Mouse (Mus musculus): ENCODE data around the gene Iffo2. TPM values are rescaled to one million over a fixed set of nuclear protein-coding genes. Genes with fewer than 3 reads are reported as not detected.
A peak's percentile ranks its signal among the peaks of the same experiment; 100 is the strongest.

Gene Iffo2
- total RNA-seq, 2 experiments from 2014 or later, result 3.9 to 4.9 TPM

DNA sequence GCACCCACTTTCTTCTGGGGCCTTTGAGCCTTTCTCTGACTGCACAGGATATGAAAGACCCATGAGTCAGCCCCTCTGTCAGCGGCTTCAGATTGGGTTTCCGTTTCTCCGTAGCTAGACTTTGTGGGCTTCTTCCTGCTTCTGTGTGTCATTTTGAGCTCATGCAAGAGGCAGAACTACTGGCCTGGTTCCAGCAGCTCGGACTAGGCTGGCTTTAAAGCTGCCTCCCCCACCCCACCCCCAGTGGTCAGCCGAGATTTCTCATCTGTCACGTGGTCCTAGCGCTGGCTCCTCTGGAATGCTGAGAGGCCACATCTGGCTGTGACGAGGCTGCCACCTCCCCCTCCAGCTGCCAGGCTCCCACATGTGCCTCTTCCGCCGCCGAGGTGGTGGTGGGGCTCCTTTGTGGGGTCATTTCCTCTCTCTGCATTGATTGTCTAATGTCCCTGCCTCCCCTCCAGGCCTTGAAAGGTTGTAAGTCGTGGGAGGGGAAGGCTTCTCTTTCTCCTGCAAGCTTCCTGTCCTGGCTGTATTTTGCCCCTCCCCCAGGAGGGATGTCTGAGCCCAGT lies 68.7 kb downstream of the Iffo2 start:
- intact Hi-C loops (cut with DNase I; ENCODE audit: low total_unique reads), result no loop called here
- peak; percentile 92 for DNase-seq

DNA sequence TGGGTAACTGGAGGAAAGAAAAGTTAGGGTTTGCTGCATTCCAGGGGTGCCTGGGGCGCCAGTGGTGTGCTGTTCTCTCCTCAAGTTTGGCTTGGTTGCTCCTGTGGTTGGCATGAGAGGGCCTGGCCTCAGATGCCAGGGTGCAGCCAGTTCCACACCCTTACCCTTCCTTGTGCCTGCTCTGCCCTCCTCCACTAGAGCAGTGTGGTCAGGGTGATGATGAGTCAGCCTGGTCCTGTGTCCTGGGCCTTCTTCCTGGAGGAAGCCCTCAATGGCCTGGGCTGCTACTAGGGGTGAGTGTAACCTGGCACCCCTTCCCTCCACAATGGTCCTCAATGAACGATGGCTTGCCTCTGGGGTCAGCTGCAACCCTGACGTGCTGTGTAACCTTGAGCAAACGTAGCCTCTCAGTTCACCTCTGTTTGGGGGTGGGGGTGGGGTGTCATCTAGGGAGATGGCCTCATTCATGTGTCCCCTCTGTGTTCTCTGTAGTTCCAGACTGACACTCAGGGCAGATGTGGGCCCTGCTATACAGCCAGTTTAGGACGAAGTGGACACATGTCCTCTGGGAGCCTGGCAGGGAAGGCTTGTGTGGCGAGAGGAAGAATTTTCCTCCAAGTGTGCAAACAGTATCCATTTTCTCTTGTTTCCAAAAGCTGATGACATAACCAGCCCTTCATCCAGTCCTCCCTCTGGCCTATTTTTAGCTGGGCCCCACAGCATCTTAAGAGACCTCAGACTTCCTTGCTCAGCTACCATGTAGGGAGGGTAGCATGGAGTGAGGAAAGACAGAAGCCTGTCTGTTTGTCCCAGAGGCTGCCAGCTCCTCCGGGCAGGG lies 71.4 kb downstream of the Iffo2 start:
- intact Hi-C loops (cut with DNase I; ENCODE audit: low total_unique reads), result no loop called here
- no peak for DNase-seq

- intact Hi-C loops (cut with DNase I; ENCODE audit: low total_unique reads), result no loop called here
- DNase-seq, result peak; percentile 46
Measured at GRCm38 (mm10) chr4:139602357-139603244, 72.3 kb downstream of the Iffo2 start, which contains the start of gene Gm21969. Gene Gm21969, plus strand, starts transcription at chr4:139603186.

- intact Hi-C loops (cut with DNase I; ENCODE audit: low total_unique reads), result no loop called here
- DNase-seq, result no peak
Measured at GRCm38 (mm10) chr4:139605216-139605615, 74.9 kb downstream of the Iffo2 start.

DNA sequence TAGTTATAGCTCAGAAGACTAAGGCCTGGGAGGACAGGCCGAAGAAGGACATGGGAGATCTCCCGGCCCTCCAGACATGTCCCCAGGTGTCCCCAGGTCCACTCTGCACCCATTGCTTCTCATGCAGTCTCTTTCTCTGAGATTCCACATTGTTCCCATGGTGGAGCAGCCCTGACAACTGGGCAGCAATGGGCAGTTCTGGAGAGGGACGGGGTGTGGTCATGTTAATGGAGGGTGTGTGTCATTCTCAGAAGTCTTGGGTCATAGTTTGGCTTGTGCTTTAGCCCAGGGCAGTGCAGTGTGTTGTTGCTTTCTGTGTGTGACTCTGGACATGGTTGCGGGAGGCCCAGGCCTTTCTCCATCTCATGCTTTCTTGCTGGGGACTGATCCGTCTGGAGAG lies 76.4 kb downstream of the Iffo2 start:
- intact Hi-C loops (cut with DNase I; ENCODE audit: low total_unique reads), result no loop called here
- DNase-seq, result no peak

GRCm38 (mm10) chr4:139608975-139609374 lies 78.6 kb downstream of the Iffo2 start:
- no peak for DNase-seq
- intact Hi-C loops (cut with DNase I; ENCODE audit: low total_unique reads), result no loop called here

GRCm38 (mm10) chr4:139610954-139611353 lies 80.6 kb downstream of the Iffo2 start:
- DNase-seq, result no peak
- intact Hi-C loops (cut with DNase I; ENCODE audit: low total_unique reads), result loop anchor here (5.0 kb wide), 2 partner anchors 44 to 139 kb away; no protein-coding TSS in a partner anchor

DNA sequence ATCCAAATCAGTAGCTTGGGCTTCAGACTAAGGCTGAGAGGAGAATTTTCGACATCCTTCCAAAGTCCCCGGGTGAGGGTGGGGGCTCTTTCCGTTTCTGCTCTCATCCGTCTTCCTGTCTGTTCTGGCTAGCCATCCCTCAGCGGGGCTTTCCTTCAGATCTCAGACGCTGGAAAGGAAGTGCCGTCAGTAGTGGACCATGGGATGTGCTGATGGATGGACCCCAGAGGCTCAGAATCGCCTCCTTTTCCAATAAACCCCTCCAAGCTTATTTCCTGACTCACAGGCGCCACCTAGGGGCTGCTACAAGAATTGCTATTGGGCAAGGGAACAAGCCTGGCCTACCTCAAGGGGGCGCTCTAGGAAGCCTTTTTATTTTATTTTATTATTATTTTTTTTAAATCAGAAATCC lies 81.2 kb downstream of the Iffo2 start:
- intact Hi-C loops (cut with DNase I; ENCODE audit: low total_unique reads), result loop anchor here (5.0 kb wide), 2 partner anchors 44 to 139 kb away; no protein-coding TSS in a partner anchor
- peak; percentile 85 for DNase-seq

- intact Hi-C loops (cut with DNase I; ENCODE audit: low total_unique reads), result loop anchor here (5.0 kb wide), 2 partner anchors 47 to 142 kb away; no protein-coding TSS in a partner anchor
- no peak for DNase-seq
Measured at GRCm38 (mm10) chr4:139614524-139615260, 84.3 kb downstream of the Iffo2 start.

DNA sequence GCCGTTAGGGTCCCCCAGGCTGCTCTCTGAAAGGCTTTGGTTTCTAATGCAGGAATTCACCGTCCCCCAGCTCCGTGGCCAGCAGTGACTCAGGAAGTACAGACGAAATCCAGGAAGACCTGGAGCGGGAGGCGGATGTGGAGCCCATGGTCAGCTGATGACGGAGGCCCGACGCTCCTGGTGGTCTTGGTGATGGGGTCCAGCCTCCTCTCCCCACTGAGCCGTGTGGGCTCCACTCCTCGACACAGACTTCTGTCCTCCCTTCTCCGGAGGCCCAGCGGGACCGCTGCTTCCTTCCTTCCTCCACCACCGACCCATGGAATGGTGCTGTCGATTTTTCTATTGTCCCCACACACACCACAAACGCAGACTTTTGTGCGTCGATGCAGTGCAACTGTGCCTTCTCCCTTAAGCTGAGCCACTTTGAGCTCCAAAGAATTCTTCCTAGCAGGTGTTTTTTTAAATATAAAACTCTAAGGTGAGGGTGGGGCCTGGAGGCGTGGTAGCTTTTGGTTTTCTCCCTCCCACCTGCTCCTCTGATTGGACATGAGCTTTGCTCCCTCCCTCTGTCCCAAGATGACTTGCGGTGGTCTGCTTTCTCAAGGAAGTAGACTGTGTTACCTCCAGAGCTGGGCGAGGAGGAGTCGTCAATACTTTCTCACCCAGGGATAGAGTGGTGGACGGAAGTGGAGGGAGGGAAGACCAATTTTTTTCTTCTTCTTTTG lies 86.1 kb downstream of the Iffo2 start:
- intact Hi-C loops (cut with DNase I; ENCODE audit: low total_unique reads), result no loop called here
- DNase-seq, result no peak

DNA sequence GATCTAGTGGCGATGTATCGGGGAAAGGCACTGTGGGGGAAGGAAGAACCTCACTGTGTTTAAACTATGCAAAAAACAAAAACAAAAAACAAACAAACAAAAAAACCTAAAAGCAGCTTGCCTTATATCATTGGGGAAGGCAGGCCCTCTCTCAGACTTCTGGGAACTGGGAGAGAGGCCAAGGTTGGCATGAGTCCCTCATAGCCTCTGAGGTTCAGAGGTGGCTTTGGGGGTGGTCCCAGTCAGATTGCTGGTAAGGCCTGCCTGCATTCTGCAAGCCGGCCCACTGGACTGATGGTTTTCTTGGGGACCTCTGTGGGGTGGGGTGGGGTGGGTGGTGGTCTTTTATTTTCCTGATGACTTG lies 86.6 kb downstream of the Iffo2 start:
- no peak for DNase-seq

DNA sequence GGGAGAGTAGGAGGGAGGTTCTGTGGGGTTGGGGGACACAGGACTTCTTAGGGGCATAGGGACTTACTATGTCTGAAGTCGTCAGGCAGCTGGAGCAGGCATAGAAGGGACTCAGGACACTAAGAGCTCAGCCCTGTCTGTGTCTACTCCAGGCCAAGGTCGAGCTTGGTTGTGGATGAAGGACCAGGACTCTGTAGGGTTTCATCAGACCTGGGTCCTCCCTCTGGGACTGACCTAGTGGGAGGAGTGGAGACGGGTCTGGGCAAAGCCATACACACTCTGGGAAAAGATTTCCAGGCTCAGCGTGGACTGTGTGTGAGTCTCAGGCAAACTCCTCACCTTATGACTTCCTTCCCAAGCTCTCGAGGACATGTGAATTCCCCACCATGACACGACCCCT lies 89.4 kb downstream of the Iffo2 start:
- intact Hi-C loops (cut with DNase I; ENCODE audit: low total_unique reads), result no loop called here
- DNase-seq, result no peak

More for the DNA sequence above, 86.6 kb downstream of the Iffo2 start:
- intact Hi-C loops (cut with DNase I; ENCODE audit: low total_unique reads), result no loop called here

GRCm38 (mm10) chr4:139622373-139623282 lies 92.3 kb downstream of the Iffo2 start, which contains the start of gene Aldh4a1:
Gene Aldh4a1, plus strand, starts transcription at chr4:139622866.
- intact Hi-C loops (cut with DNase I; ENCODE audit: low total_unique reads), result no loop called here
- peak; percentile 88 for DNase-seq

- no peak for DNase-seq
- intact Hi-C loops (cut with DNase I; ENCODE audit: low total_unique reads), result no loop called here
Measured at GRCm38 (mm10) chr4:139623434-139624115, 93.2 kb downstream of the Iffo2 start.

- intact Hi-C loops (cut with DNase I; ENCODE audit: low total_unique reads), result no loop called here
- DNase-seq, result no peak
Measured at GRCm38 (mm10) chr4:139624116-139624489, 93.8 kb downstream of the Iffo2 start.

DNA sequence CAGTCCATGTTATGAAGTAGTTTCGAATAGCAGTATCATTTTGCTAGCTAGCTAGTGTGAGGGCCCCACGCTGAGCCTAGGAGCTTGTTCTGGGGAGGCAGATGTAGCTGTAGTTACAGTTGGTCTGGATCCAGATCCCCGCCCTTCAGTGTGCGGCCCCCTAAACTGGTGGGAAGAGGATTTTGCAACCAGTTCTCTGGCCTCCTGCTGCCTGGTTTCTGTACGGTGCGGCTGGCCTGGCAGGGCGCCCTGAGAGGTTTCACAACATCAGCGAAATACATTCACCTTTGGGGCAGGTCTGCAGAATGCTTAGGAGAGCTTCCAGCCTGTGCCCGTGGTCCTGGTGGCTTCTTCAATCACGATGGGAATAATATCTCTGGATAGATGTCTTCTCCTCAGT lies 94.4 kb downstream of the Iffo2 start:
- DNase-seq, result no peak
- intact Hi-C loops (cut with DNase I; ENCODE audit: low total_unique reads), result no loop called here

- intact Hi-C loops (cut with DNase I; ENCODE audit: low total_unique reads), result no loop called here
- no peak for DNase-seq
Measured at GRCm38 (mm10) chr4:139627361-139627760, 97.0 kb downstream of the Iffo2 start.
